8 mouse cellular contexts compared by ENCODE assay signal in the genomic region with DNA sequence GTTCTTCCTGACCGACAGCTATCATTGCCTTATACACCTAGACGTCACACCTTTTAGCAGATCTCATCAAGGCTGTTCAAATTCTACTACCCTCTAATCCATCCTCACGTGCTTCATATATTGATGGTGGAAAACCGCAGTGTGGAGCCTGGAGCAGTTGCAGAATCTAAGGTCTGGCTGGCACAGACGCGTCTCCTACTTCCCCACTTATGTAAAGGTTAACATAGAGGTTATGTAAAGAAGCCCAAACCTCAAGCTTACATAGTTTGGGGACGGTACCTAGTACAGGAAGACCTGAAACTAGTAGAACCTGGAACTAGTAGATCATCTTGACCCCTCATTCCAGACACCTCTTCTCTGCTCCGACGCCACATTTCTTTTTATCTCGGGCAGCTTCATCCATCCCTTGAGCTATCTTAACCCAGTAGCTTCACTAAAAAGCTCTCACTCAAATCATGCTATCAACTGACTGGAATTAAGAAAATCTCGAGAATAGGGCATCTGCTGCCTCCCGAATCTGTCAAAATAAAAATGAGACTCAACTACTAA. TPM values are rescaled to one million over a fixed set of nuclear protein-coding genes. Genes with fewer than 3 reads are reported as not detected.
DNase-seq lines count a peak whose midpoint lies in the region; ATAC-seq and TF ChIP-seq lines count a peak whose summit lies in the region.

No protein-coding gene starts in this region.

- peak overlapping the region; percentile 84 for H3K4me2 ChIP-seq in intestine, embryonic 14.5 days (ENCODE audit: low read length)

- no peaks in the 10 kb centered on the region for H3K27me3 ChIP-seq in cerebellum, adult 2 months (ENCODE audit: control insufficient read depth, insufficient read depth, low read length)
- no peaks in the 10 kb centered on the region for H3K27me3 ChIP-seq in intestine, embryonic 14.5 days (replicated peaks; ENCODE audit: control insufficient read depth, insufficient read depth, low read length)

- no peak for DNase-seq in cerebellum, adult 2 months
- DNase-seq in cerebellum, adult 8-10 months: no peak
- peak; percentile 9 for DNase-seq in thymus, postnatal 14 days
- no peak for DNase-seq in thymus, adult 18-20 months
- no peak for DNase-seq in intestine, embryonic 14.5 days (ENCODE audit: low spot score)
- no peak for DNase-seq in right cerebral cortex, adult 18-20 months
- DNase-seq in spleen, postnatal 14 days (ENCODE audit: low spot score in 2 of 2): no peak

- H3K36me3 ChIP-seq in intestine, embryonic 14.5 days (ENCODE audit: control insufficient read depth, insufficient read depth, low read length): peaks cover 6% of the 10 kb centered on the region

- H3K9me3 ChIP-seq in intestine, embryonic 14.5 days (ENCODE audit: control insufficient read depth, low read length): no peaks in the 10 kb centered on the region

- H3K4me1 ChIP-seq in cerebellum, adult 2 months (ENCODE audit: control insufficient read depth, insufficient read depth, low read length): peaks cover 3% of the 10 kb centered on the region; the same call in 1 of the 2 replicates
- peaks cover 4% of the 10 kb centered on the region; the same call in 1 of the 2 replicates for H3K4me1 ChIP-seq in intestine, embryonic 14.5 days (replicated peaks; ENCODE audit: control insufficient read depth, insufficient read depth, low read length)

- peak overlapping the region; percentile 54; the same call in 1 of the 2 replicates for H3K27ac ChIP-seq in cerebellum, adult 2 months (ENCODE audit: insufficient read depth, low read length)
- H3K27ac ChIP-seq in intestine, embryonic 14.5 days (ENCODE audit: low read depth): peak overlapping the region; percentile 87

- no peak for TF ChIP-seq CTCF in cerebellum, adult 2 months (IDR thresholded peaks at IDR 0.05; ENCODE audit: borderline replicate concordance, insufficient read depth, low read depth, low read length)

- ATAC-seq in intestine, embryonic 14.5 days (replicated peaks; ENCODE audit: low FRiP score, low TSS enrichment, low read depth): peak; percentile 47; the same call in 1 of the 2 replicates
- peak; percentile 36; the same call in 1 of the 2 replicates for ATAC-seq in monocyte, adult 5-6 weeks (replicated peaks; ENCODE audit: insufficient number of reproducible peaks, low FRiP score, low TSS enrichment, poor library complexity, severe bottlenecking)

- WGBS in cerebellum, adult 2 months: 4% methylated on average over 12 of the region's 12 CpGs
- 9% methylated on average over 12 of the region's 12 CpGs for WGBS in intestine, embryonic 14.5 days

- peak overlapping the region; percentile 65 for H3K9ac ChIP-seq in intestine, embryonic 14.5 days (ENCODE audit: low read length)

- H3K4me3 ChIP-seq in cerebellum, adult 2 months (replicated peaks; ENCODE audit: insufficient read depth, low read depth, low read length): peak overlapping the region; percentile 86
- peak overlapping the region; percentile 83 for H3K4me3 ChIP-seq in intestine, embryonic 14.5 days (ENCODE audit: low read depth, low read length)

- no peak for TF ChIP-seq POLR2A in cerebellum, adult 2 months (IDR thresholded peaks at IDR 0.05; ENCODE audit: borderline replicate concordance, insufficient read depth, low read length)

RNA-seq across cellular contexts. Expression of a gene that starts 0.5 kb away (rescaled TPM):
- polyA plus RNA-seq in cerebellum, adult 2 months (2012; rRNA removed): 28.3 and 28.9 TPM in 2 replicates
- 31.6 and 32.6 TPM in 2 replicates for polyA plus RNA-seq in intestine, embryonic 14.5 days (2014; fragmentation: Nextera tagmentation; extraction: Ambion mirVana)
- 21.3 to 28.9 TPM (median 22.3 TPM) in 3 replicates for total RNA-seq in monocyte, adult 5-6 weeks (2017)

RNA-seq across cellular contexts. Expression of a gene that starts 40.9 kb away (rescaled TPM):
- 54.0 and 58.8 TPM in 2 replicates for polyA plus RNA-seq in cerebellum, adult 2 months (2012; rRNA removed)
- polyA plus RNA-seq in intestine, embryonic 14.5 days (2014; fragmentation: Nextera tagmentation; extraction: Ambion mirVana): 0.31 and 0.42 TPM in 2 replicates
- total RNA-seq in monocyte, adult 5-6 weeks (2017): not detected in 3 replicates

Comparison
In these comparisons a context has a peak if more than half of its experiments do, and no peak if none do; other contexts are left out.
1. RNA of a gene that starts 40.9 kb away (polyA plus RNA-seq): 54.0 to 58.8 TPM in cerebellum, adult 2 months; 0.31 to 0.42 TPM in intestine, embryonic 14.5 days; every median in the first group is over 10 times any median in the second.